Mouse (Mus musculus): ENCODE results near the gene Ubr4. TPM values are rescaled to one million over a fixed set of nuclear protein-coding genes. Genes with fewer than 3 reads are reported as not detected.

Ubr4 gene
- 174 and 176 TPM in 2 replicates for polyA plus RNA-seq (2012; rRNA removed)

GRCm38 (mm10) chr4:139351931-139352711 lies at the start of gene Ubr4, which contains the start of the genes Mrto4 and Emc1:
Gene Ubr4 (plus strand): TSS chr4:139352609.
Gene Mrto4 (minus strand): TSS chr4:139352576.
Gene Emc1 (plus strand): TSS chr4:139352587.

GRCm38 (mm10) chr4:139310171-139310898 lies 42.1 kb upstream of the Ubr4 start, which contains the start of the genes Pqlc2 and Akr7a5:
Gene Pqlc2 (minus strand): TSS chr4:139310708.
Gene Akr7a5 (plus strand): TSS chr4:139310744.

GRCm38 (mm10) chr4:139530248-139530647 lies 177.8 kb downstream of the Ubr4 start, which contains the start of gene Iffo2:
Gene Iffo2 (plus strand): TSS chr4:139530548.

Other genes with a start within 250 kb of the Ubr4 start
- gene Minos1, start 221.5 kb upstream of the Ubr4 start, polyA plus RNA-seq (2012; rRNA removed), result 178 and 192 TPM in 2 replicates
- 187 and 200 TPM in 2 replicates for gene Capzb, start 159.7 kb upstream of the Ubr4 start, polyA plus RNA-seq (2012; rRNA removed)
- 19.3 and 21.6 TPM in 2 replicates for gene Pqlc2, start 41.9 kb upstream of the Ubr4 start, polyA plus RNA-seq (2012; rRNA removed)
- gene Akr7a5, start 41.9 kb upstream of the Ubr4 start, polyA plus RNA-seq (2012; rRNA removed), result 17.1 and 22.2 TPM in 2 replicates
- 61.1 and 67.0 TPM in 2 replicates for gene Mrto4, start within 50 bp of the Ubr4 start, polyA plus RNA-seq (2012; rRNA removed)
- gene Emc1, start within 50 bp of the Ubr4 start, polyA plus RNA-seq (2012; rRNA removed), result 44.2 and 44.5 TPM in 2 replicates
- gene Iffo2, start 177.9 kb downstream of the Ubr4 start, polyA plus RNA-seq (2012; rRNA removed), result 6.5 and 8.8 TPM in 2 replicates

Measured in central nervous system, embryonic 14 days (tissue).